Mouse (Mus musculus): ENCODE data around the gene Psip1. TPM values are rescaled to one million over a fixed set of nuclear protein-coding genes. Genes with fewer than 3 reads are reported as not detected.

The Psip1 gene
- polyA plus RNA-seq, 1 experiment from 2014 or later: 111 TPM

DNA sequence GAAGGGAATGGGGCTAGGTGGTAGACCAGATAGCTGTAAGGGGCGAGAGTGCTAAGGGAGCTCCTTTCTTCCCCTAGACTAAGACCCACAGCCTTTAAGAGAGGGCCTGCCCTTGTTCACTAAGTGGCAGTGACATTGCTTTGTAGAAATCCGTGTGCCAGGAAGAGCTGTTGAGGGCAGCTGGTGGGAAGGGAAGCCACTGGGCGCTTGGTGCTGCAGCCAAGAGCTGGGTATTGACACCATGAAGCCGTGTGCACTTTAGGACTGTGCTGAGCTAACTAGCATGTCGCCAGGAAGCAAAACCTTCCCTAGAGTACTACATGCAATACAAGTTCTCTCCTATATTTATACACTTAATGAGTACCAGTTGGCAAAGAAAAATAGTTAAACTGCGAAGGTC is 62.6 kb downstream of the Psip1 start:
- Histone ChIP-seq H3K9me3 (replicated peaks; ENCODE audit: control insufficient read depth, low read length) (no peaks in the 10 kb centered on the region), H3K27me3 (ENCODE audit: control insufficient read depth, insufficient read depth, low read length) (no peaks in the 10 kb centered on the region), H3K9ac (ENCODE audit: low read depth, low read length) (no peak overlapping the region), H3K36me3 (ENCODE audit: control insufficient read depth, insufficient read depth, low read length) (peaks cover 23% of the 10 kb centered on the region), H3K4me3 (ENCODE audit: low read depth, low read length) (no peak overlapping the region), H3K4me1 (ENCODE audit: control insufficient read depth, insufficient read depth, low read length) (peaks cover 3% of the 10 kb centered on the region; the same call in 1 of the 2 replicates), H3K4me2 (no peak overlapping the region), H3K27ac (ENCODE audit: low read depth, low read length) (no peak overlapping the region)
- ATAC-seq (replicated peaks; ENCODE audit: insufficient number of reproducible peaks, low FRiP score, low TSS enrichment): no peak
- 90% methylated on average over 6 of the region's 6 CpGs for WGBS (ENCODE audit: insufficient replicate concordance)

DNA sequence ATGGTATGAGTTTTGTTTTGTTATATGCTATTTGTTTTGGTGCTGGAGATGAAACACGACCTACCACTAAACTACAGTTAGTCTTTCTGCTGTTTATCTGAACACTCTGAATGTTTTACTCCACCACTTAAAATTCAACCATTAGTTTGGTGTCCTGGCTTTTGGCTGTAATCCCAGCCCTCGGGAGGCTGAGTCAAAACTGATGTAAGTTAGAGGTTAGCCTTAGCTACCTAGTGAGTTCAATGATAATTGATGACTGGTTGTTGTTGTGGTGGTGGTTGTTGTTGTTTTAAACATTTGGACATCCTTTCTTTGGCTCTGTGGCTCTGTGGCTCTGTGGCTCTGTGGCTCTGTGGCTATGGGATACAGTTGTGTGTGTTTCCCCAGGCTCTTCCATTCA is 67.5 kb downstream of the Psip1 start:
- no peak overlapping the region for H3K27ac ChIP-seq (ENCODE audit: low read depth, low read length)
- 66% methylated on average over 2 of the region's 2 CpGs for WGBS (ENCODE audit: insufficient replicate concordance)
- peak overlapping the region; percentile 82 for H3K4me2 ChIP-seq
- peaks cover 5% of the 10 kb centered on the region; the same call in 1 of the 2 replicates for H3K4me1 ChIP-seq (ENCODE audit: control insufficient read depth, insufficient read depth, low read length)
- no peaks in the 10 kb centered on the region for H3K27me3 ChIP-seq (ENCODE audit: control insufficient read depth, insufficient read depth, low read length)
- peak overlapping the region; percentile 95; the same call in 1 of the 2 replicates for H3K9ac ChIP-seq (ENCODE audit: low read depth, low read length)
- no peaks in the 10 kb centered on the region for H3K9me3 ChIP-seq (replicated peaks; ENCODE audit: control insufficient read depth, low read length)
- ATAC-seq (replicated peaks; ENCODE audit: insufficient number of reproducible peaks, low FRiP score, low TSS enrichment): no peak
- H3K36me3 ChIP-seq (ENCODE audit: control insufficient read depth, insufficient read depth, low read length): 0 out of 2 replicates have a peak, but pooled peaks cover 2% of the 10 kb centered on the region
- peak overlapping the region; percentile 99 for H3K4me3 ChIP-seq (ENCODE audit: low read depth, low read length)

DNA sequence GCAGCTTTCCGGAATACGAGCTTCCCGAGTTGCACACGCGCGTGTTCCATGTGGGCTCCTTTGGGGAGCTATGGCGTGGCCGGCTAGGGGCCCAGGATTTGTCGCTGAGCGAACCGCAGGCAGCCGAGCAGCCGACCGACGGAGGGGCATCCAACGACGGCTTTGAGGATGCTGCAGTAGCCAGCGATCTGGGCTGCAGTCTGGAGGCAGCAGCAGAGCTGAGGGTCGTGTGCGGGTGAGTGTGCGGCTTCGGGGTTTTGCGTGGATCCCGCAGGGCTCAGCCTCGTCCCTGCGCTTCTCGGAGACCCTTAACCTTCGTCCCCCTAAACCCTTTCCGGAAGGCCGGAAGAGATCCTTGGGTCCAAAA is 68.5 kb downstream of the Psip1 start:
- ATAC-seq (replicated peaks; ENCODE audit: insufficient number of reproducible peaks, low FRiP score, low TSS enrichment): peak; percentile 4; the same call in 1 of the 2 replicates
- Histone ChIP-seq H3K4me3 (ENCODE audit: low read depth, low read length) (peak overlapping the region; percentile 99), H3K9ac (ENCODE audit: low read depth, low read length) (peak overlapping the region; percentile 95), H3K9me3 (replicated peaks; ENCODE audit: control insufficient read depth, low read length) (no peaks in the 10 kb centered on the region), H3K27ac (ENCODE audit: low read depth, low read length) (peak overlapping the region; percentile 50; the same call in 1 of the 2 replicates), H3K27me3 (ENCODE audit: control insufficient read depth, insufficient read depth, low read length) (no peaks in the 10 kb centered on the region), H3K4me1 (ENCODE audit: control insufficient read depth, insufficient read depth, low read length) (peaks cover 5% of the 10 kb centered on the region; the same call in 1 of the 2 replicates), H3K36me3 (ENCODE audit: control insufficient read depth, insufficient read depth, low read length) (no peaks in the 10 kb centered on the region), H3K4me2 (peak overlapping the region; percentile 82)
- under 1% methylated on average over 30 of the region's 30 CpGs for WGBS (ENCODE audit: insufficient replicate concordance)

DNA sequence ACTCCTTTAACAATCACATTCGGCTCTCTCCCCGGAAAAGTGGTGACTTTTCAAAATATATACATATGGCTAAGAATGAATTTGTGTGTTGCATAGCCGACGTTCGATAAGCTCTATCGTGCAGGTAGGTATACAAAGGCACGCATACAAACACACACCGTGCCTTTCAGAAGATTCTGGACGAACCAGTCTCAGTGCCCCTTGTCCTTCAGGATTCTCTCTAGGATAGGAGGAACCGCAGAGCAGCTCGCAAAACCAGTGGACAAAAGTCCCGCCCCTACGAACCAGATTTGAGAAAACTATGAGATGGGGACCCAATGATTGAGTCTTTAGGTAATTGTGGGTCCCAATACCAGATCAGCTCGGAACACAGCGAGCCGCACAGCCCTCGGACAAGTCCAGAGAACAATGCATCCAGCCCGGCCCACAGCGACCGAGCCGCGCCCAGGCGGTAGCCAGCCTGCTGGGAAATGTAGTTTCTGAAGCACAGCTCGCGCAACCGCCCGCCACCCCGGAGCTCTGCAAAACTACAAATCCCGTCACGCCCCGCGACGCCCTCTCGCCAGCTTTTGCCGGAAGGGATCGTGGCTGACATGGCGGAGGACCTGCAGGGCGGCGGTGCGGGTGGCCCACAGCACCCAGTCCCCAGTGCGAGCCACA is 69.0 kb downstream of the Psip1 start, which contains the start of gene Snapc3:
TSS of gene Snapc3 (plus strand) at position 565 of the 660 bp plus-strand sequence.
- Histone ChIP-seq H3K9me3 (replicated peaks; ENCODE audit: control insufficient read depth, low read length) (no peaks in the 10 kb centered on the region), H3K9ac (ENCODE audit: low read depth, low read length) (peak within 1 kb of the TSS; percentile 95), H3K4me1 (ENCODE audit: control insufficient read depth, insufficient read depth, low read length) (peaks cover 5% of the 10 kb centered on the region; the same call in 1 of the 2 replicates), H3K27ac (ENCODE audit: low read depth, low read length) (peak within 1 kb of the TSS; percentile 84), H3K4me3 (ENCODE audit: low read depth, low read length) (peak within 1 kb of the TSS; percentile 99), H3K27me3 (ENCODE audit: control insufficient read depth, insufficient read depth, low read length) (no peaks in the 10 kb centered on the region), H3K36me3 (ENCODE audit: control insufficient read depth, insufficient read depth, low read length) (no peaks in the 10 kb centered on the region), H3K4me2 (peak within 1 kb of the TSS; percentile 82)
- peak; percentile 98 for ATAC-seq (replicated peaks; ENCODE audit: insufficient number of reproducible peaks, low FRiP score, low TSS enrichment)
- 1% methylated on average over 41 of the region's 41 CpGs for WGBS (ENCODE audit: insufficient replicate concordance)

DNA sequence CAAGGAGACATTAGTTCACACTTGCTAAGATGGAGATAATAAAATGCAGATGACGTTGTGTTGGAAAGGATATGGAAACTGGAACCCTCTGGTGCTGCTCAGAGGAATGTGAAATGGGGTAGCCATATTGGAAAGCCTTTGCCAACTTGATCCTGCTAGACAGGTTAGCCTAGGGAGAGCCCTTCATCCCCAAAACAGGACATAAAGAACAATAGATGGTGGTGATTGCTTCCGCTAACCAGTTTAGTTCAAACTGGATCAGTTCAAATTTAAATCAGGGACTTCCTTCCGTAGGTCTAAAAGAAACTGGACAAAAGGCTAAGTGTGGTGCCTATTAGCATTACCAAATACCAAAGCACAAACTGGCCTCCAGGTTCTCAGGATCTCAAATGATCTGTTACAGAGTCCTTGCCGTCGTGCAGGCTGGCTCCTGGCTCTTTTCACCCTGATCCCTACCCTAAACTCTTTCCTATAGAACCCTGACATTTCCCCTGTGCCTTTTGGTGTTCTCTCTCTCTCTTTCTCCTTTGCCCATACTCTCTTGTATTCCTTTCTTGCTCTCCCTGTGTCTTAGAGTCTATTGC is 71.9 kb downstream of the Psip1 start:
- H3K27ac ChIP-seq (ENCODE audit: low read depth, low read length): no peak overlapping the region
- 77% methylated on average over 5 of the region's 5 CpGs for WGBS (ENCODE audit: insufficient replicate concordance)
- no peak for ATAC-seq (replicated peaks; ENCODE audit: insufficient number of reproducible peaks, low FRiP score, low TSS enrichment)
- H3K9ac ChIP-seq (ENCODE audit: low read depth, low read length): no peak overlapping the region
- H3K4me3 ChIP-seq (ENCODE audit: low read depth, low read length): no peak overlapping the region
- no peaks in the 10 kb centered on the region for H3K36me3 ChIP-seq (ENCODE audit: control insufficient read depth, insufficient read depth, low read length)
- H3K27me3 ChIP-seq (ENCODE audit: control insufficient read depth, insufficient read depth, low read length): no peaks in the 10 kb centered on the region
- H3K4me1 ChIP-seq (ENCODE audit: control insufficient read depth, insufficient read depth, low read length): peaks cover 5% of the 10 kb centered on the region; the same call in 1 of the 2 replicates
- no peaks in the 10 kb centered on the region for H3K9me3 ChIP-seq (replicated peaks; ENCODE audit: control insufficient read depth, low read length)
- H3K4me2 ChIP-seq: no peak overlapping the region

DNA sequence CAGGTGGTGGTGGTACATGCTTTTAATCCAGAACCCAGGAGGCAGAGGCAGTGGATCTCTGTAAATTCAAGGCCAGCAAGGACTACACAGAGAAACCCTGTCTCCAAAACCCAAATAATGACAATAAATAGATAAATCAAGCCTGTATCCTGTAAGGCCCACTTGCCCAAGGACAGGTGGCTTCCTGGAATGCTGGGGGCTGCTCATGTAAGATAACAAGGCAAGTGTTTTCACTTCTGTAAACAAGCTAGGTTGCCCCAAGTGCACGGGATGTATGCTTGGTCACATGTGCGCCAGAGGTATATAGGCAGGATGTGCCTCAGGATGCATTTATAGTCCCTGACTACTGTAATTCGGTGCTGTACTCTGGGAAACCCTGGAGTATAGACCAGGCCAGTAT is 74.2 kb downstream of the Psip1 start:
- no peaks in the 10 kb centered on the region for H3K4me1 ChIP-seq (ENCODE audit: control insufficient read depth, insufficient read depth, low read length)
- no peak for ATAC-seq (replicated peaks; ENCODE audit: insufficient number of reproducible peaks, low FRiP score, low TSS enrichment)
- peaks cover 10% of the 10 kb centered on the region for H3K9me3 ChIP-seq (replicated peaks; ENCODE audit: control insufficient read depth, low read length)
- no peak overlapping the region for H3K4me2 ChIP-seq
- H3K27ac ChIP-seq (ENCODE audit: low read depth, low read length): no peak overlapping the region
- no peaks in the 10 kb centered on the region for H3K36me3 ChIP-seq (ENCODE audit: control insufficient read depth, insufficient read depth, low read length)
- H3K4me3 ChIP-seq (ENCODE audit: low read depth, low read length): no peak overlapping the region
- no peak overlapping the region for H3K9ac ChIP-seq (ENCODE audit: low read depth, low read length)
- no peaks in the 10 kb centered on the region for H3K27me3 ChIP-seq (ENCODE audit: control insufficient read depth, insufficient read depth, low read length)
- 66% methylated on average over 3 of the region's 3 CpGs for WGBS (ENCODE audit: insufficient replicate concordance)

DNA sequence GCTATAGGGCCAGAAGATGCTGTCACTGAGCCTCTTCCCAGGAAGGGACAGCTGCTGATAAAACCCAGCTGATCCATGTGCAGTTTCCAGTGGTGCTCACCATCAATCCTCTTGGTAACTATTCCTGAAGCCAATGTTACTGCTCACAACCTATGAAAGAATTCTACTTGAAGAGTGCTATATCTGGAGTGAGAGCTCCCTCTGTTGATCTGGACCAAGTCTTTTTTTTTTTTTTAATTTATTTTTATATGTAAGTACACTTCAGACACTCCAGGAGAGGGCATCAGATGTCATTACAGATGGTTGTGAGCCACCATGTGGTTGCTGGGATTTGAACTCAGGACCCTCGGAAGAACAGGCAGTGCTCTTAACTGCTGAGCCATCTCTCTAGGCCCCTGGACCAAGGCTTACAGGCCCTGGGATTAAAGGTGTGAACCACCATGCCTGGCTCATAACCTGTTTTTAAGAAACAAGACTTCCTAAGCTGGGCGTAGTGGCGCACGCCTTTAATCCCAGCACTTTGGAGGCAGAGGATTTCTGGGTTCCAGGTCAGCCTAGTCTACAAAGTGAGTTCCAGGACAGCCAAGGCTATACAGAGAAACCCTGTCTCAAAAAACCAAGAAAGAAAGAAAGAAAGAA is 76.3 kb downstream of the Psip1 start:
- 87% methylated on average over 4 of the region's 4 CpGs for WGBS (ENCODE audit: insufficient replicate concordance)
- no peak overlapping the region for H3K9ac ChIP-seq (ENCODE audit: low read depth, low read length)
- no peak overlapping the region for H3K27ac ChIP-seq (ENCODE audit: low read depth, low read length)

DNA sequence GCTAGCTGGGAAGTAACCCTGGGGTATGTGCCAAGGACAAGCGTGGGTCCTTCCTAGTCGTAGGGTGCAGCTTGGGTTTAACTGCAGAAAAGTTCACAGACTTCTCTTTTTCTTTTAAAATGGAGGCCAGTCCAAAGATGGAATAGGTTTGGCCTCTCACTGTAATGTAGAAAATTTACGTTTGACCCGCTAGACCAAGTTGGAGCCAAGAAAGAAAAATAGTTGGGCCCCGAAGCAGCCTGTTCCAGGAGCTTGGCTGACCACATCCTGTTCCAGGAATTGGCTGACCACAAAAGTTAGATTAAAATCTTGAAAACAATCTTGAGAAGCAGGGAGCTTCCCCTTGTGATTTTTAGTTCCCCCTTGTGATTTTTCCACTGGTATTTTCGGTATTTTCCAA is 78.6 kb downstream of the Psip1 start:
- Histone ChIP-seq H3K4me3 (ENCODE audit: low read depth, low read length) (no peak overlapping the region), H3K36me3 (ENCODE audit: control insufficient read depth, insufficient read depth, low read length) (no peaks in the 10 kb centered on the region), H3K9me3 (replicated peaks; ENCODE audit: control insufficient read depth, low read length) (peaks cover 16% of the 10 kb centered on the region), H3K4me1 (ENCODE audit: control insufficient read depth, insufficient read depth, low read length) (no peaks in the 10 kb centered on the region), H3K9ac (ENCODE audit: low read depth, low read length) (no peak overlapping the region), H3K4me2 (no peak overlapping the region), H3K27me3 (ENCODE audit: control insufficient read depth, insufficient read depth, low read length) (no peaks in the 10 kb centered on the region), H3K27ac (ENCODE audit: low read depth, low read length) (no peak overlapping the region)
- no peak for ATAC-seq (replicated peaks; ENCODE audit: insufficient number of reproducible peaks, low FRiP score, low TSS enrichment)
- WGBS (ENCODE audit: insufficient replicate concordance): 88% methylated on average over 6 of the region's 6 CpGs

More for the DNA sequence above, 76.3 kb downstream of the Psip1 start:
- Histone ChIP-seq H3K27me3 (ENCODE audit: control insufficient read depth, insufficient read depth, low read length) (no peaks in the 10 kb centered on the region), H3K4me3 (ENCODE audit: low read depth, low read length) (no peak overlapping the region), H3K9me3 (replicated peaks; ENCODE audit: control insufficient read depth, low read length) (peaks cover 10% of the 10 kb centered on the region), H3K4me1 (ENCODE audit: control insufficient read depth, insufficient read depth, low read length) (no peaks in the 10 kb centered on the region), H3K4me2 (no peak overlapping the region), H3K36me3 (ENCODE audit: control insufficient read depth, insufficient read depth, low read length) (no peaks in the 10 kb centered on the region)
- ATAC-seq (replicated peaks; ENCODE audit: insufficient number of reproducible peaks, low FRiP score, low TSS enrichment): no peak
